Mouse (Mus musculus): Measurements from ENCODE around the gene Fam219b.

DNA sequence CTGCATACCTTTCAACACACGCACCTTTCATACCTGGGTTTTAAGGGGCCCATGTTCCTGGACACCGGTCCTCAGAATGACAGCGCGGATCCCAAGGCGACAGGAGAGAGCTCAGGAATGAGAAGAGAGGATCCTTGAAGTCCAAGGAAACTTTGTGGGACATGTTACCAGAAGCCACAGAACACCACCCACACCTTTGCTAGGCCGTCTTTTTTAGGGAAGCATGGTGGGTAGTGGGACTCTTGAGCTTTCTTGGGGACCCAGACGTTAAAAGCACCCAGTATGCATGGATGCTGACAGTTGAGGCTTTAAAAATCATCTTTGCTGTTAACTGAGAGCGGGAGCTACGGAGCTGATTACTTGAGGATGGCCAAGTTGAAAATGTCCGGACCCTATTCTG, 32.4 kb upstream of the Fam219b start:
- TF ChIP-seq CTCF (IDR thresholded peaks at IDR 0.05; ENCODE audit: insufficient read depth, low read depth, low read length) (no peak), POLR2A (IDR thresholded peaks at IDR 0.05; ENCODE audit: insufficient read depth, low read depth, low read length) (no peak)

All from olfactory bulb, adult 2 months (tissue).